Mouse (Mus musculus): Measurements from ENCODE around the gene Bean1.

DNA sequence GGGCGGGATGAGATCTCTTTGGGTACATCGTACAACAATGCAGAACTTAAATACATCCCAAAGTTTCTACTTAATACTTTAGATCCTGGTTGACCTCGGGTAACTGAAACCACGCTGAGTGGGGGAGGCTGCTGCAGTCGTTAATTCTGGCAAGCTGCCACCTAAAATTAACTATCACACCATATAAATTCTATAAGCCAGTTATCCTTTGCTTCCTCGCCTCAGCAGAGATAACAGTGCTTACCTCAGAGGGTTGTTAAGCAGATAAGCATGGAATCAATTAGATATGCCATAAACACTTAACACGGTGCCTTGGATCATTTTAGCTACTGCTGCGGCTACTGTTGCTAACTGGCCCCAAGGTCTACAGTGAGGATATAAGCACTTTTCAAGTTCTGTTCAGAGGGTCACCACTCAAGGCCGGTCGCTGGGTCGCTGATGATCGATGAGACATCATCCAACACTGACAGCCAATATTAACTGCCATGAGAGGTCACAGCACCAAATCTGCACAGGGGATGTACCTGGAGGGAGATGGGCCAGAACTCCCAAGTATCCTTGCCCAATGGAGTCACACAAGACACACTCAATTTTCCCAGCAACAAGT is 71.9 kb downstream of the Bean1 start:
- no peak for TF ChIP-seq CTCF (IDR thresholded peaks at IDR 0.05; ENCODE audit: low read depth)
- TF ChIP-seq EP300 (IDR thresholded peaks at IDR 0.05; ENCODE audit: low read depth), result no peak

Data from liver, embryonic 14.5 days (tissue).